Mouse (Mus musculus) kidney, postnatal 0 days (tissue): ENCODE results near the gene Fbxl17. TPM values are rescaled to one million over a fixed set of nuclear protein-coding genes. Genes with fewer than 3 reads are reported as not detected.
A peak's percentile ranks its signal among the peaks of the same experiment; 100 is the strongest.

Source experiments
- ATAC-seq: fragments of 200-750 bp; cut with Nextera tagmentation; replicated peaks from 2 replicates; pipeline ENCODE4 v1.8.0; 2017; ENCODE audit warnings: low read depth, moderate number of reproducible peaks, moderate TSS enrichment, moderate library complexity; ENCODE audit not compliant: low FRiP score
- DNase-seq: peaks from one replicate; pipeline ENCODE4 v3.0.0-alpha.2; 2016; ENCODE audit warnings: low spot score
- H3K27ac ChIP-seq: fragments of 300-500 bp; sonication (generic); 2 replicates; pipeline ENCODE4 v1.5.1; 2014; ENCODE audit warnings: mild to moderate bottlenecking
- H3K27me3 ChIP-seq: fragments of 300-500 bp; sonication (generic); 2 replicates; pipeline ENCODE4 v1.6.1; 2014; ENCODE audit warnings: low read length, mixed read lengths; ENCODE audit not compliant: insufficient read depth
- H3K36me3 ChIP-seq: fragments of 300-500 bp; sonication (generic); 2 replicates; pipeline ENCODE4 v1.6.1; 2014; ENCODE audit warnings: low read length, mixed read lengths; ENCODE audit not compliant: insufficient read depth
- H3K4me1 ChIP-seq: fragments of 300-500 bp; sonication (generic); replicated peaks from 2 replicates; pipeline ENCODE4 v1.6.1; 2014; ENCODE audit warnings: antibody characterized with exemption, low read length, mixed read lengths; ENCODE audit not compliant: insufficient read depth
- H3K4me2 ChIP-seq: fragments of 300-500 bp; sonication (generic); 2 replicates; pipeline ENCODE4 v1.6.1; 2014; ENCODE audit warnings: mild to moderate bottlenecking, low read length, moderate library complexity, mixed read lengths
- H3K4me3 ChIP-seq: fragments of 300-500 bp; sonication (generic); replicated peaks from 2 replicates; pipeline ENCODE4 v1.5.1; 2014; ENCODE audit warnings: low read depth, low read length
- H3K9ac ChIP-seq: fragments of 300-500 bp; sonication (generic); 2 replicates; pipeline ENCODE4 v1.6.1; 2014; ENCODE audit warnings: low read depth, low read length
- H3K9me3 ChIP-seq: fragments of 300-500 bp; sonication (generic); replicated peaks from 2 replicates; pipeline ENCODE4 v1.6.1; 2016; ENCODE audit warnings: low read length, inconsistent platforms, mixed read lengths
- CTCF ChIP-seq: IDR thresholded peaks from 2 replicates; pipeline ENCODE4 v1.5.1; 2016; ENCODE audit warnings: antibody characterized with exemption, low read depth, mild to moderate bottlenecking, moderate library complexity
- WGBS: fragments of 180-500 bp; shearing (Covaris S2); extraction: QIAGEN DNeasy Blood & Tissue Kit; methylation state at CpG from one replicate; pipeline ENCODE4 v1.1.7; 2014; 5-methylcytosine and 5-hydroxymethylcytosine counted together
- microRNA-seq: library from miRNA; unstranded; fragments of <30 nt; microRNA quantifications from one replicate; pipeline ENCODE4, GENCODE M21; 2016
- polyA plus RNA-seq: library from polyadenylated mRNA; unstranded; fragments of >200 nt; fragmentation: Nextera tagmentation; extraction: Ambion mirVana; gene quantifications from 2 replicates; pipeline ENCODE4 v1.2.1, GENCODE M21; 2015

Gene Fbxl17
- polyA plus RNA-seq, 1 experiment from 2014 or later = 9.0 TPM

DNA sequence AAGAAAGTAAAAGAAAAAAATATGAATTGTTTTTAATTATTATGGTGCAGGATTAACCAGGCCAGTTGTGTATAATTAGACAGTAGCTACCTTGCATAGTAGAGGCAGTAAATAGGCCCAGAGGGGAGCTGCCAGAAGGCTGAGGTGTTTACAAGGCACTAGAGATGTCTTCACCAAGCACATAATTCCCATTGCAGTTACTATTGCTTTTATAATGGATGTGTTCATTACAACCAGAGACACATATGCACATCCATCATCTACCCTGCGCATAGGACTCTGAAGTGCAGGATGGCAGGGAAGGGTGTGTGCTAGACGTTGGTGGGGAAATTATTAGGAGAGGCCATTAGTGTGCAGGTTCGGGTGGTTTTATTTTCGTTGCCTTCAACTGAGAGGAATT is 491.0 kb downstream of the Fbxl17 start:
- Histone ChIP-seq H3K36me3 (no peaks in the 10 kb centered on the region), H3K4me3 (no peak overlapping the region), H3K27me3 (no peaks in the 10 kb centered on the region), H3K9me3 (no peaks in the 10 kb centered on the region), H3K4me1 (peaks cover 6% of the 10 kb centered on the region), H3K4me2 (no peak overlapping the region), H3K27ac (no peak overlapping the region), H3K9ac (no peak overlapping the region)
- 75% methylated on average over 4 of the region's 4 CpGs for WGBS
- ATAC-seq (no peak), DNase-seq (no peak)
- TF ChIP-seq CTCF = no peak

DNA sequence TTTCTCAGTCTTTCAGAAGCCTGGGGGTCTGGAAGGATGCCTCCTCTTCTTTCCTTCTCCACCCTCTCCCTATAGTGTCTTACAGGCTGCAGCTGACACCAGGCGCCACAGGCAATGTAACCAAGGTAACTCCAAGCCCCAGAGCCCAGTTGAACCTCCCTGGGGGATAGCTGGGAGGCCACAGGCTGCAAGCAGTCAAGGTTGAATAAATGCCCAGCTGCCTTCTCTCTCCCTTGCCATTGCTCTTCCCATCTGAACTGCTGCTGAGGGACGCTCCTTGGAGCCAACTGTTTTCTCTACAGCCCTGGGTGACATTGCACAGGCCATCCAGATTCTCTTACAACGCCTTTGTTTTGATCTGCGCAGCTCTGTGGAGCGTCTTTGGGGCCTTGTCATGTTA is 491.5 kb downstream of the Fbxl17 start:
- Histone ChIP-seq H3K9ac (no peak overlapping the region), H3K27me3 (no peaks in the 10 kb centered on the region), H3K36me3 (no peaks in the 10 kb centered on the region), H3K9me3 (no peaks in the 10 kb centered on the region), H3K4me3 (no peak overlapping the region), H3K4me1 (peaks cover 6% of the 10 kb centered on the region), H3K4me2 (no peak overlapping the region), H3K27ac (no peak overlapping the region)
- no peak for TF ChIP-seq CTCF
- ATAC-seq (0 out of 2 replicates have a peak, but pooled peaks have one; percentile 50), DNase-seq (peak; percentile 62)
- 33% methylated on average over 5 of the region's 5 CpGs for WGBS

DNA sequence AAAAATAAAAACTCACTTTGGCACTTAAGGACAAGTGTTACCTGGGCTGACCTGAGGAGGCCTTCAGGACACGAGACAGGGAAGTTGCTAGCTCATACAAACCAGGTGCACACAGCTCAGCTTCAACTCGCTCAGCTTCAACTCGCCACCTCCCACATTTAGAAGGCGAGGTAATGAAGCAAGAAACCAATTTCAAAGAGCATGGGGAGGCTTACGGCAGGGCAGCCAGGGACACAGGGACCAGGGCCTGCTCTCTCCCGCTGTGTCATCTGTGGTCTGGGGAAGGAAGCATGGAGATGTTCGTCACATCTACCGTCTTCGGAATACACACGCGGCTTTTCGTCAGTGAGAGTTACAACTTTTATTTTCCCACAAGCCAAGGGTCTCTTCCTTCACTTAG is 491.9 kb downstream of the Fbxl17 start:
- ATAC-seq (0 out of 2 replicates have a peak, but pooled peaks have one; percentile 45), DNase-seq (peak; percentile 24)
- H3K4me2 ChIP-seq = no peak overlapping the region
- WGBS = 53% methylated on average over 12 of the region's 12 CpGs
- H3K9me3 ChIP-seq = no peaks in the 10 kb centered on the region
- H3K36me3 ChIP-seq = no peaks in the 10 kb centered on the region
- peaks cover 6% of the 10 kb centered on the region for H3K4me1 ChIP-seq
- no peak overlapping the region for H3K27ac ChIP-seq
- H3K4me3 ChIP-seq = no peak overlapping the region
- no peak for TF ChIP-seq CTCF
- H3K9ac ChIP-seq = no peak overlapping the region
- H3K27me3 ChIP-seq = no peaks in the 10 kb centered on the region

Small RNA genes within 50 kb of the gene (microRNA-seq; reads per million reads assigned to microRNA genes)
- gene Gm24813 = not detected
